Mouse (Mus musculus): ENCODE measurements around the gene Rps3a1.

Gene Rps3a1

GRCm38 (mm10) chr3:86114659-86115338 is 27.7 kb downstream of the Rps3a1 start:
- peak; percentile 44 for DNase-seq (ENCODE audit: low read depth)

- DNase-seq (ENCODE audit: low read depth), result no peak
Observed at GRCm38 (mm10) chr3:86112766-86113165, 29.7 kb downstream of the Rps3a1 start.

DNA sequence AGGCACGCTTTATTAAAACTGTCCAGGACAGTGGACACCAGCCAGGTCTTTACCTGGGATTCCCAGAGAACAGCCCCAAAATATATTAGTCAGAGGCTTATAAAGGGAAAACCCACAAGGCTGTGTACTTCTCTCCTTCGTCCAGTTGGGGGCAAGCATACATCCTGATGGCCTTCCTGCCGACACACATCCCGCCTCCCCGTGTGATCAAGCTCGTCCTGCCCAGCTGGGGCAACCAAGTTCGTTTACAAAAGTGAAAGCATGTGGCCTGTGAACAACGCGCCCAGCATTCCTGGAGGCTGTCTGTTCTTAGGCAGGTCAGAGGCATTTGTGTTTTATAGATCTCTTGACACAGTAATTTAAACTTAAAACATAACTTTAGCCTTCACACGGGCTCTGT is 32.4 kb downstream of the Rps3a1 start:
- peak; percentile 94 for DNase-seq (ENCODE audit: low read depth)

DNA sequence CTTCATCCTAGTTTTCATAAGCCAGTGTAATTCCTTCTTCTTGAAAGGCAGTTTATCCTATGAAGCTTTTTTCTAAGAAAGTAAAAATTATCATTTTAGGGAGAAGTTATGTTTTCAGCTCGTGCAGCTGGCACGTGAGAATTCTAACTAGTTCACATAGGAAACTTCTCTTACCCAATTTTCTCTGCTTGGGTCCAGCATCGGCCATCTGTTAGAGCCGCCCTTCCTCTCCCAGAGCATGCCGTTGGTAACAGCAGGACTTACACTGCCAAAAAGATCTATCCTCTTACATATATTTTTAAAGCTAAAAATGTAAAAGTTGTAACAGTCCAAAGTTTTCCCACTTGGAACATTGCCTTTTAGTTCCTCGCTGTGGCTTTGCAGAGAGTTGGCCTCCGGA is 33.4 kb downstream of the Rps3a1 start:
- DNase-seq (ENCODE audit: low read depth), result no peak

DNA sequence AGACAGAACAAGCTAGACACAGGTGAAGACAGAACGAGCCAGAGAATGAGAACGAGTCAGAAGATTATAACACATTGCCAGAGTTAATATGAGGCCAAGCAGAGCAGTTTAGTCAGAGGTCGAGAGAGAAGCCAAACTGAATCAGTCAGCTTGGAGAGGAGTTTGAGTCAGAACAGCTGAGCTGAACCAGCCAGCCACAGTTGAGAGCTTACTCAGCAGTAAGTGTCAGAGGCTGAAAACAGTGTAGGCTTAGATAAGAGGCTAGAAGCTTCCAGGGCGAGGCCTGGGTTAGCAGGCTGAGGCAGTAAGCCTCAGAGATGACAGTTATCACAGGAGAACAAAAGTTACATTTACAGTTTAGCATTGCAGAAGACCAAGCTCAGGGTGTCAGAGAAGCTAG is 33.9 kb downstream of the Rps3a1 start:
- DNase-seq (ENCODE audit: low read depth), result peak; percentile 49

DNA sequence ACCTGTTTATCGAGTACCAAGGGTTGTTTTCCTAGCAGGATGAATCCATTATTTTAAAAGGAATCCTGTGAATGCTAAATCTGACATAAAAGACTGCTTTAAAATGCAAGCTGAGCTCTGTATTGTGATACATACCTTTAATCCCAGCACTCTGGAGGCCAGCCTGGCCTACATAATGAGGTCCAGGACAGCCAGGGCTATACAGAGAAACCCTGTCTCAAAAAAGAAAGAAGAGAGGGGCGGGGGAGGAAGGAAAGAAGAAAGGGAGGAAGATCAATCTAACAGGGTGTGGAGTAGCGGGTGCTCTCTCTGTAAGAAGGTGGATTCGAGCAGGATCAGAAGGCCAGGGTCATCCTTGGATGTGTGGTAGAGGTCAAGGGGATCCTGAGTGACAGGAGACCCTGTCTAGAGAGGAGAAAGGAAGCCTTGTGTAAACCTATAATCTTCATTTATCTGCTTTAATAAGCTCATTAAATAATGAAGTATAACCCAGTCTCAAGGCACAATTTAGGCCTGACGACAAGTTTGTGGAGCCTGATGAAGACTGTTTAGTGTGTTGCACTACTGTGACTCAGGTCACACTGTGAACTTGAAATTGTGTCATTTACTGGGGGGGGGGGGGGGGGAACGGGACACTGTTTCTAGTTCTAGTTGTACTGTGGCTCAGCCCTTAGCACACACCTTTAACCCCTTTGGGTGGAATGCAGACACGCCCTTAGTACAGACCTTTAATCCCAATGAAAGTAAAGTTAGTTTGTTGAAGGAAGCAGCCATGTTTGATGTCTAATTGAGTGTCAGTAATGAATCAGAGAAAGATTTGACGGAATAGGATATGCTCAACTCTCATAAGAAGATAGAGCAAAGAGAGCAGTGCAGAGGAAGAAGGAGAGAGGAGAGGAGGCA is 34.6 kb downstream of the Rps3a1 start:
- no peak for DNase-seq (ENCODE audit: low read depth)

DNA sequence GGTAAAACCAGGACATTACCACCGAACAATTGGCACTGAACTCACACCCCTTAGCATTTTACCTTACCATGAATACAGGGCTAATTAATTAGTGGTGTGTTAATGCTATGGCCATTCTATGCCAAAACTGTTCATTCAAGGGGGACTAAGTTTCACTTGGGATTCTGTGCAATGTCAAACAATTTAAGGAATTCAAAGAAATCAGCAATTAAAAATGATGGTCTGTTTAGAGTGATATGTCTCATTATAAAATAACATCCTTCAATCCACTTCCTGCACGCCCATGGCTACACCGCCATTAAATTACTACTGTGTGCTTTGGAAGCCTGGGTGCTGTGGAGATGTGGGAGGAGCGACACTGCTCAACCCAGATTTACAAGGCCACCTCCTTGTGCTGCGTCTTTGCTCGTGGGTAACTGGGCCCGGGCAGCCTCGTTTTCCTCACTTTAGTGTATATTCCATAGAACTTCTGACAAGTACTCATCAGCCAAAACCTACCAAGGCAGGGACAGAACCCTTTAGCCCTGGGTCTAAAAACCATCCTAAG is 36.3 kb downstream of the Rps3a1 start:
- no peak for DNase-seq (ENCODE audit: low read depth)

- peak; percentile 33 for DNase-seq (ENCODE audit: low read depth)
Observed at GRCm38 (mm10) chr3:86104909-86105308, 37.6 kb downstream of the Rps3a1 start.

DNA sequence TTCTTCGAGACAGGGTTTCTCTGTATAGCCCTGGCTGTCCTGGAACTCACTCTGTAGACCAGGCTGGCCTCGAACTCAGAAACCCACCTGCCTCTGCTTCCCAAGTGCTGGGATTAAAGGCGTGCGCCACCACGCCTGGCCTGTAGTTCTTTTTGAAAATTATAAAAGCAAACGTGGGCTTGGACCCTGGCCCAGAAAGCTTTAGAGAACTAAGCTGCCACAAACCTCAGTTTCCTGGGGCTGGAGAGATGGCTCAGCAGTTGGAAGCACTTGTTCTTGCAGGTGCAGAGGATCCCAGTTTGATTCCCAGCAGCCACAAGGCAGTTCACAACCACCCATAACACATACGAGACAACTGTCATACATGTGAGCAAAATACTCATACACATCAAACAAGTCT is 38.1 kb downstream of the Rps3a1 start:
- peak; percentile 69 for DNase-seq (ENCODE audit: low read depth)

DNA sequence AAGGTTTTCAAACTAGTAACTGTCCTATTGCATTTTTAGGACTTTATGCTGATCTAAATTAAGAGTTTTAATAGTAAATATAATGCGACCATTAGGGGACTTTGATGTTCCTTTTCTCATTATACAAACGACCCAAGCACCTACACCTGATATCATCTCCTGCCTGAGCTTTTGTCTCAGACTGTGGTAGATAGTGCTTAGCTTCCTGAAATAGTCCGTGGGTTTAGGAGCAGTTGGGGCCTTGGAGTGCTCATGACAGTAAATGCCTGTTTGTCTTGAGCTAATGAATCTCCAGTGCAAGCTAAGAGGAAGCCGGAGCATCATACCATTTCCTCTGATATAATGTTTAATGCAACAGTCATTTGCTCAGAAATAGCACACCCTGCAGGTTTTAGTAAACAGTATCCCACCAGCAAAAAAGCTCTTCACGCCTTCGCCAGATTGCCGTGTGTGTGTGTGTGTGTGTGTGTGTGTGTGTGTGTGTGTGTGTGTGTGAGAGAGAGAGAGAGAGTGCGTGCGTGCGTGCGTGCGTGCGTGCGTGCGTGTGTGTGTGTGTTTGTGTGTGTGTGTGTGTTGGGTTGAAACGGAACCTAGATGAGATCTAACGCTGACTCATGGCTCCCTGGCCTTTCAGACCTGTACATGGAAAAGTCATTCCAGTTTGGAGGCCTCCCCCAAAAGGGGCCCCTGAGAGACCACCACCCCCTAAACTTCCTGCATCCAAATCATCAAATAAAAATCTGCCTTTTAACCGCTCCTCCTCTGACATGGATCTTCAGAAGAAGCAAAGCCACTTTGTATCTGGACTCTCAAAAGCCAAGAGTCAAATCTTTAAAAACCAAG is 38.8 kb downstream of the Rps3a1 start:
- DNase-seq (ENCODE audit: low read depth), result peak; percentile 92

DNA sequence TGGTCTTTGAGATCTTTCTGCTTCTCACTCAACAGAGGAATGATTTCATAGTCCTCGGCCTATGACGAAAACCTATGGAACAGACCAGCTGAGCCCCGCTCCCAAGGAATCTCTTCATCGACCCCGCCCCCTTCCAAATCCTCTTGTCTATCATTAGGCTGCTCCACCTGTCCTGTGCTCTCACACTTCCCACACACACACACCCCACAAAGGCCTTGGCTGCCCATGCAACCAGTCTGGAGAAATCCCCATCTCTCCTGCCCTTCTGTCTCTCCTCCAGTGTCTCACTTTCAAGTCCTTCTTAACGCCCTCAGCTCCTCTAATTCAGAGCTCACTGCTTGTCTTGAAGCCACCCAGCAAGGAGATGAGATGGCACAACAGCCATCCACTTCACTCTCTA is 40.5 kb downstream of the Rps3a1 start:
- no peak for DNase-seq (ENCODE audit: low read depth)

- DNase-seq (ENCODE audit: low read depth), result no peak
Observed at GRCm38 (mm10) chr3:86093907-86094306, 48.6 kb downstream of the Rps3a1 start.

DNA sequence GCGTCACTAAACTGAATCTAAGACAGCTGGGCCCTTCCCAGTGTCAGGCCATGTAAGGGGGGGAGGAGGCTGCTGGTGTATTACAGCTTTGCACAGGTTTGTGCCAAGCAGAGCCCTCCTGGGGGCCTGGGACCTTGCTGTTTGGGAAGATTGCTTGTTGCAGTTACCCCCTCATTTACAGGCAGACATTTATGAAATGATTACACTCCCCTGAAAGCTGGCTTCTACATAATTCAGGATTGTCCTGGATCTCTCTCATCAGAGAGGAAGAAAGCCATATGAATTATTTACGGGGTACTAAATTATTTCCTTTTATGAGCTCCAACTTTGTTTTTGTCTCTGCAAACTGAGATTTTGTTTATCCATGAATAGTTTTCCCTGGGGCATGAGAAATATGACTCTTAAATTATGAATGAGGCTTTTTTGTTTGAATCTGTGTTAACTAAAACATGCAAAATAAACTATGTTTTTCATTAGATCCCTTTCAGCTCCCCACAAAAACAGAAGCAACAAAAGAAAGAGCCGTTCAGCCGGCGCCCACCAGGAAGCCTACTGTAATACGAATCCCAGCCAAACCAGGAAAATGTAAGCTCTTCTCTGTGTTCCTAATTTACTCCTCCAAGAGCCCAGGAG is 49.2 kb downstream of the Rps3a1 start:
- DNase-seq (ENCODE audit: low read depth), result no peak
